Mouse (Mus musculus): ENCODE results near the gene Tnfrsf1b. TPM values are rescaled to one million over a fixed set of nuclear protein-coding genes. Genes with fewer than 3 reads are reported as not detected.

The Tnfrsf1b gene
- total and polyA plus RNA-seq, 3 experiments, result 11.4 to 21.6 (median 14.9) TPM

- peaks cover 0 to 19% of the 10 kb centered on the region in 2 experiments for H3K36me3 ChIP-seq (replicated peaks in 1 of 2; ENCODE audit: control insufficient read depth in 1 of 2, insufficient read depth in 1 of 2, low read length in 1 of 2)
- no peak for TF ChIP-seq TBP (conservative IDR thresholded peaks at IDR 0.05; ENCODE audit: low read depth, low read length)
- no peak for TF ChIP-seq ELF1 (IDR thresholded peaks at IDR 0.05; ENCODE audit: low read depth, low read length)
- no peak for TF ChIP-seq POLR2A (IDR thresholded peaks at IDR 0.05; ENCODE audit: low read depth, low read length)
- TF ChIP-seq NELFE (IDR thresholded peaks at IDR 0.05; ENCODE audit: low read depth, low read length), result no peak
- no peak for TF ChIP-seq RAD21 (IDR thresholded peaks at IDR 0.05; ENCODE audit: low read depth, low read length)
- TF ChIP-seq GABPA (IDR thresholded peaks at IDR 0.05; ENCODE audit: insufficient replicate concordance, low read depth, low read length), result no peak
- TF ChIP-seq POLR2AphosphoS2 (IDR thresholded peaks at IDR 0.05; ENCODE audit: low read depth, low read length), result no peak
- TF ChIP-seq ZKSCAN1 (IDR thresholded peaks at IDR 0.05; ENCODE audit: borderline replicate concordance, low read depth, low read length), result no peak
- no peak for TF ChIP-seq MXI1 (IDR thresholded peaks at IDR 0.05; ENCODE audit: low read depth, low read length)
- no peak for TF ChIP-seq UBTF (IDR thresholded peaks at IDR 0.05; ENCODE audit: low read depth, low read length)
- no peak for TF ChIP-seq RCOR1 (conservative IDR thresholded peaks at IDR 0.05; ENCODE audit: low read depth, low read length)
- no peak for TF ChIP-seq CHD2 (IDR thresholded peaks at IDR 0.05; ENCODE audit: low read length)
- no peak for TF ChIP-seq MYC (IDR thresholded peaks at IDR 0.05; ENCODE audit: low read depth, low read length)
- no peak for TF ChIP-seq SIN3A (IDR thresholded peaks at IDR 0.05; ENCODE audit: low read length)
- TF ChIP-seq BHLHE40 (IDR thresholded peaks at IDR 0.05; ENCODE audit: low read depth, low read length), result no peak
- TF ChIP-seq HCFC1 (IDR thresholded peaks at IDR 0.05; ENCODE audit: low read depth, low read length), result no peak
- H3K27ac ChIP-seq (ENCODE audit: insufficient read depth, low read depth), result no peak overlapping the region
- no peak for DNase-seq (ENCODE audit: extremely low read depth)
- H3K4me3 ChIP-seq (replicated peaks in 1 of 3; ENCODE audit: low read depth in 2 of 3, low read length in 2 of 3, poor library complexity in 1 of 3), result no peak overlapping the region
- H3K27me3 ChIP-seq (replicated peaks), result no peaks in the 10 kb centered on the region
- H3K9me3 ChIP-seq (replicated peaks; ENCODE audit: low read length), result no peaks in the 10 kb centered on the region
- H3K79me2 ChIP-seq (replicated peaks; ENCODE audit: control insufficient read depth, extremely low read depth, insufficient read depth, poor library complexity, severe bottlenecking), result peaks cover 11% of the 10 kb centered on the region
- no peak overlapping the region for H3K9ac ChIP-seq (ENCODE audit: insufficient read depth, low read depth)
- in situ Hi-C loops (cut with MboI; ENCODE audit: low pct_ligation_motif_present, low pct_unique_long_range_greater_than_20kb, low sequenced_read_pairs), result no loop called here
- dilution Hi-C loops (cut with MboI; ENCODE audit: extremely low pct_ligation_motif_present, extremely low pct_unique_long_range_greater_than_20kb, low sequenced_read_pairs), result no loop called here
- H3K4me2 ChIP-seq (ENCODE audit: insufficient read depth, low read depth, poor library complexity, severe bottlenecking), result no peak overlapping the region
- H3K4me1 ChIP-seq (ENCODE audit: control insufficient read depth in 1 of 2, insufficient read depth in 2 of 2), result peaks cover 38 to 80% of the 10 kb centered on the region in 2 experiments
Measured at GRCm38 (mm10) chr4:145244676-145245075, 2.0 kb downstream of the Tnfrsf1b start.

- Histone ChIP-seq H3K79me2 (replicated peaks; ENCODE audit: control insufficient read depth, extremely low read depth, insufficient read depth, poor library complexity, severe bottlenecking) (peaks cover 11% of the 10 kb centered on the region), H3K27me3 (replicated peaks) (no peaks in the 10 kb centered on the region), H3K27ac (ENCODE audit: insufficient read depth, low read depth) (no peak overlapping the region), H3K9me3 (replicated peaks; ENCODE audit: low read length) (no peaks in the 10 kb centered on the region), H3K4me2 (ENCODE audit: insufficient read depth, low read depth, poor library complexity, severe bottlenecking) (no peak overlapping the region), H3K36me3 (replicated peaks in 1 of 2; ENCODE audit: control insufficient read depth in 1 of 2, insufficient read depth in 1 of 2, low read length in 1 of 2) (peaks cover 0 to 29% of the 10 kb centered on the region in 2 experiments), H3K4me1 (ENCODE audit: control insufficient read depth in 1 of 2, insufficient read depth in 2 of 2) (peaks cover 38 to 73% of the 10 kb centered on the region in 2 experiments), H3K4me3 (replicated peaks in 1 of 3; ENCODE audit: low read depth in 2 of 3, low read length in 2 of 3, poor library complexity in 1 of 3) (no peak overlapping the region), H3K9ac (ENCODE audit: insufficient read depth, low read depth) (no peak overlapping the region)
- in situ Hi-C loops (cut with MboI; ENCODE audit: low pct_ligation_motif_present, low pct_unique_long_range_greater_than_20kb, low sequenced_read_pairs), result no loop called here
- DNase-seq (ENCODE audit: extremely low read depth), result no peak
- TF ChIP-seq CHD1 (IDR thresholded peaks at IDR 0.05; ENCODE audit: low read depth, low read length) (no peak), TBP (conservative IDR thresholded peaks at IDR 0.05; ENCODE audit: low read depth, low read length) (no peak), JUN (IDR thresholded peaks at IDR 0.05; ENCODE audit: insufficient read depth, low read depth, low read length) (no peak), HCFC1 (IDR thresholded peaks at IDR 0.05; ENCODE audit: low read depth, low read length) (no peak), CHD2 (IDR thresholded peaks at IDR 0.05; ENCODE audit: low read length) (no peak), ZKSCAN1 (IDR thresholded peaks at IDR 0.05; ENCODE audit: borderline replicate concordance, low read depth, low read length) (no peak)
- dilution Hi-C loops (cut with MboI; ENCODE audit: extremely low pct_ligation_motif_present, extremely low pct_unique_long_range_greater_than_20kb, low sequenced_read_pairs), result no loop called here
Measured at GRCm38 (mm10) chr4:145242719-145243350, 3.8 kb downstream of the Tnfrsf1b start.
